Mouse (Mus musculus) lung, embryonic 15.5 days (tissue): ENCODE measurements at regions not wholly inside any gene's neighbourhood (a gene's known extent, or its start where the extent isn't known, plus 50 kb on each side); places are given as distances from the start of the nearest gene placed in this dataset.

Experiments used
- ATAC-seq: fragments of 200-750 bp; cut with Nextera tagmentation; 2 replicates; pipeline ENCODE4 v1.8.0; 2017; ENCODE audit warnings: moderate number of reproducible peaks, borderline replicate concordance; ENCODE audit not compliant: low FRiP score, low TSS enrichment; ENCODE audit errors: extremely low read depth
- H3K27ac ChIP-seq: fragments of 300-500 bp; sonication (generic); 2 replicates; pipeline ENCODE4 v1.5.1; 2015; ENCODE audit warnings: moderate library complexity, mild to moderate bottlenecking, inconsistent platforms
- H3K27me3 ChIP-seq: fragments of 300-500 bp; sonication (generic); 2 replicates; pipeline ENCODE4 v1.6.1; 2015; ENCODE audit warnings: inconsistent platforms
- H3K36me3 ChIP-seq: fragments of 300-500 bp; sonication (generic); 2 replicates; pipeline ENCODE4 v1.6.1; 2015; ENCODE audit warnings: inconsistent platforms
- H3K4me1 ChIP-seq: fragments of 300-500 bp; sonication (generic); 2 replicates; pipeline ENCODE4 v1.6.1; 2015; ENCODE audit warnings: inconsistent platforms
- H3K4me2 ChIP-seq: fragments of 300-500 bp; sonication (generic); 2 replicates; pipeline ENCODE4 v1.6.1; 2015; ENCODE audit warnings: inconsistent platforms, mild to moderate bottlenecking, moderate library complexity
- H3K4me3 ChIP-seq: fragments of 300-500 bp; sonication (generic); 2 replicates; pipeline ENCODE4 v1.5.1; 2015; ENCODE audit warnings: mild to moderate bottlenecking, inconsistent platforms
- H3K9ac ChIP-seq: fragments of 300-500 bp; sonication (generic); 2 replicates; pipeline ENCODE4 v1.6.1; 2015; ENCODE audit warnings: inconsistent platforms
- H3K9me3 ChIP-seq: fragments of 300-500 bp; sonication (generic); 2 replicates; pipeline ENCODE4 v1.6.1; 2016; ENCODE audit warnings: inconsistent platforms
- WGBS: fragments of 180-500 bp; shearing (Covaris S2); methylation state at CpG from one replicate; pipeline ENCODE4 v1.1.7; 2015; 5-methylcytosine and 5-hydroxymethylcytosine counted together

GRCm38 (mm10) chr5:43148486-43148885, 84.5 kb upstream of the Cpeb2 start:
- H3K27me3 ChIP-seq, result no peaks in the 10 kb centered on the region
- WGBS, result 39% methylated on average over 9 of the region's 9 CpGs
- no peak for ATAC-seq

GRCm38 (mm10) chr5:43149559-43149958, 83.4 kb upstream of the Cpeb2 start:
- Histone ChIP-seq H3K9me3 (no peaks in the 10 kb centered on the region), H3K4me2 (no peak overlapping the region), H3K4me3 (no peak overlapping the region), H3K27ac (no peak overlapping the region), H3K36me3 (no peaks in the 10 kb centered on the region), H3K4me1 (no peaks in the 10 kb centered on the region), H3K9ac (no peak overlapping the region), H3K27me3 (no peaks in the 10 kb centered on the region)
- no peak for ATAC-seq
- WGBS, result 34% methylated on average over 4 of the region's 4 CpGs

More at GRCm38 (mm10) chr5:43148486-43148885, 84.5 kb upstream of the Cpeb2 start:
- Histone ChIP-seq H3K27ac (no peak overlapping the region), H3K9me3 (no peaks in the 10 kb centered on the region), H3K9ac (no peak overlapping the region), H3K36me3 (no peaks in the 10 kb centered on the region), H3K4me1 (no peaks in the 10 kb centered on the region), H3K4me2 (no peak overlapping the region), H3K4me3 (no peak overlapping the region)

GRCm38 (mm10) chr5:43151099-43151774, 81.7 kb upstream of the Cpeb2 start:
- Histone ChIP-seq H3K4me1 (no peaks in the 10 kb centered on the region), H3K36me3 (no peaks in the 10 kb centered on the region), H3K4me2 (no peak overlapping the region), H3K9ac (no peak overlapping the region), H3K4me3 (no peak overlapping the region), H3K27me3 (no peaks in the 10 kb centered on the region), H3K27ac (no peak overlapping the region), H3K9me3 (no peaks in the 10 kb centered on the region)
- WGBS, result 47% methylated on average over 3 of the region's 3 CpGs
- ATAC-seq, result no peak

GRCm38 (mm10) chr5:43152119-43152611, 80.8 kb upstream of the Cpeb2 start:
- ATAC-seq, result no peak
- 48% methylated on average over 8 of the region's 8 CpGs for WGBS
- Histone ChIP-seq H3K4me3 (no peak overlapping the region), H3K4me1 (no peaks in the 10 kb centered on the region), H3K36me3 (no peaks in the 10 kb centered on the region), H3K9me3 (no peaks in the 10 kb centered on the region), H3K27me3 (no peaks in the 10 kb centered on the region), H3K27ac (no peak overlapping the region), H3K4me2 (no peak overlapping the region), H3K9ac (no peak overlapping the region)

GRCm38 (mm10) chr5:43152881-43153280, 80.1 kb upstream of the Cpeb2 start:
- Histone ChIP-seq H3K4me2 (no peak overlapping the region), H3K9me3 (no peaks in the 10 kb centered on the region), H3K4me3 (no peak overlapping the region), H3K36me3 (no peaks in the 10 kb centered on the region), H3K9ac (no peak overlapping the region), H3K4me1 (no peaks in the 10 kb centered on the region), H3K27me3 (no peaks in the 10 kb centered on the region), H3K27ac (no peak overlapping the region)
- no peak for ATAC-seq
- 56% methylated on average over 1 of the region's 1 CpGs for WGBS

- no peaks in the 10 kb centered on the region for H3K27me3 ChIP-seq
- no peaks in the 10 kb centered on the region for H3K36me3 ChIP-seq
- H3K9ac ChIP-seq, result no peak overlapping the region
- 80% methylated on average over 3 of the region's 3 CpGs for WGBS
- no peak overlapping the region for H3K27ac ChIP-seq
- no peaks in the 10 kb centered on the region for H3K4me1 ChIP-seq
- no peaks in the 10 kb centered on the region for H3K9me3 ChIP-seq
- H3K4me3 ChIP-seq, result no peak overlapping the region
- no peak for ATAC-seq
- no peak overlapping the region for H3K4me2 ChIP-seq
Measured at GRCm38 (mm10) chr5:43156771-43157170, 76.2 kb upstream of the Cpeb2 start.

DNA sequence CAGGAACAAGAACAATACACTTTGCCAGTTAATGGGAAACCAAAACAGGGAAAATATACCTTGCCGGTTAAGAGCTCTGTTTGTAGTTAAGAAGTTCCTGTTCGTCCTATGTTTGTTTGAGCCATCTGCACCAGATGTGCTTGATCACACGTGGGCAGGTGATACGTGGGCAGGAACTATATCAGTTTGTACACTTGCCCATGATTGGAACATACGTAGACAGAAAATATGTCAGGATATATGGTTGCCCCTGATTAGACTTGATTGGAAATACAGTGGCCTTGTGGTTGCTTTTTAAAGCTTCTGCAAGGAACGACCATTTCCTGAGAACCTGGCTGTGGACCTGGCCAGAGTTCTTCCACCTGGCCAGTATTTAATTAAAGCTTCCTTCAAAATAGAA, 72.8 kb upstream of the Cpeb2 start:
- no peaks in the 10 kb centered on the region for H3K4me1 ChIP-seq
- no peaks in the 10 kb centered on the region for H3K36me3 ChIP-seq
- no peak overlapping the region for H3K27ac ChIP-seq
- WGBS, result 76% methylated on average over 6 of the region's 6 CpGs
- no peaks in the 10 kb centered on the region for H3K9me3 ChIP-seq
- H3K9ac ChIP-seq, result no peak overlapping the region
- no peak overlapping the region for H3K4me3 ChIP-seq
- no peaks in the 10 kb centered on the region for H3K27me3 ChIP-seq
- H3K4me2 ChIP-seq, result no peak overlapping the region
- no peak for ATAC-seq

GRCm38 (mm10) chr5:43181475-43181874, 51.5 kb upstream of the Cpeb2 start:
- H3K36me3 ChIP-seq, result no peaks in the 10 kb centered on the region
- H3K9ac ChIP-seq, result no peak overlapping the region
- no peaks in the 10 kb centered on the region for H3K9me3 ChIP-seq
- no peak overlapping the region for H3K4me2 ChIP-seq
- ATAC-seq, result no peak
- no peaks in the 10 kb centered on the region for H3K4me1 ChIP-seq
- H3K27me3 ChIP-seq, result no peaks in the 10 kb centered on the region
- WGBS, result 71% methylated on average over 8 of the region's 8 CpGs
- no peak overlapping the region for H3K27ac ChIP-seq
- no peak overlapping the region for H3K4me3 ChIP-seq
